Mouse (Mus musculus): ENCODE measurements around the gene Cfap221. TPM values are rescaled to one million over a fixed set of nuclear protein-coding genes. Genes with fewer than 3 reads are reported as not detected.
A peak's percentile ranks its signal among the peaks of the same experiment; 100 is the strongest.

Cfap221 gene
- polyA plus RNA-seq, 1 experiment from 2014 or later, result not detected

DNA sequence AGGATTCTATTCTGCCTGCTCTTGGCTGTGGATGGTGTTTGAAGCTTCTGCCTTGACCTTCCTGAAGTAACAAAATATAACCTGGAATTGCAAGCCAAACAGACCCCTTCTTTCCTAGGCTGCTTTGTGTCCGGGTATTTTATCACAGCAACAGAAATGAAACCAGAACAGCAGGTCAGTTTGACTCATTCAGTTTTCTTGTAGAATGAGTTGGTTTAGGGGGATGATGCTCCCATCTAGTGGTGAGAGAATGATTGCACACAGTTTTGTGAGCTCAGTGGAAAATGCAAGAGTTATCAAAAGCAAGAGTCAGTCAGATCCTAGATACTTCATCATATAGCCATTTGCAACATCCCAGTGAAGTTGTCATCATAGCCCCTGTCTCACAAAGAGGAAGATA, 67.3 kb downstream of the Cfap221 start:
- Histone ChIP-seq H3K9me3 (replicated peaks) (0 out of 2 replicates have a peak, but pooled peaks cover 2% of the 10 kb centered on the region), H3K27ac (no peak overlapping the region), H3K9ac (no peak overlapping the region), H3K27me3 (replicated peaks) (0 out of 2 replicates have a peak, but pooled peaks cover 4% of the 10 kb centered on the region), H3K36me3 (no peaks in the 10 kb centered on the region), H3K4me3 (no peak overlapping the region), H3K4me1 (no peaks in the 10 kb centered on the region), H3K4me2 (no peak overlapping the region)
- 28% methylated on average over 1 of the region's 1 CpGs for WGBS (ENCODE audit: insufficient replicate concordance)
- ATAC-seq, result no peak

DNA sequence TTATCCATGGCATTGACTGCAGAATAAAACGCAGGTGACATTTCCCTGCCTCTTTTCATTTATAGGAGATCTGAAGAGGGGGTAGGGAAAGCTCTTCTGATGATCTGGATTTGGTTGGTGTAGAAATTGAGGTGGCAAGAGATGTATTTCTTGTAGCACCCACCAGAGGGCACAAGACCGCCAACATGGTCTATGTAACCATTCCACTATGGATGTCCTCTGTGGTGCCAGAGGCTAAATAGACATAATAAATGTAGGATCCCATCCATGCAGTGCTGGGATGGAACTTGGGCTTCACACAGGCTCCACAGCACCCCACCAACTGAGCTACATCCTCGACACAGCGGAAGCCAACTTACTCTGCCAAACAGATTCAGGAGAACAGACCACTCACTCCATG, 77.7 kb downstream of the Cfap221 start:
- Histone ChIP-seq H3K4me1 (peaks cover 12% of the 10 kb centered on the region; the same call in 1 of the 2 replicates), H3K4me2 (no peak overlapping the region), H3K27me3 (replicated peaks) (no peaks in the 10 kb centered on the region), H3K36me3 (no peaks in the 10 kb centered on the region), H3K27ac (no peak overlapping the region), H3K9ac (no peak overlapping the region), H3K4me3 (no peak overlapping the region), H3K9me3 (replicated peaks) (no peaks in the 10 kb centered on the region)
- WGBS (ENCODE audit: insufficient replicate concordance), result 46% methylated on average over 4 of the region's 4 CpGs
- no peak for ATAC-seq

DNA sequence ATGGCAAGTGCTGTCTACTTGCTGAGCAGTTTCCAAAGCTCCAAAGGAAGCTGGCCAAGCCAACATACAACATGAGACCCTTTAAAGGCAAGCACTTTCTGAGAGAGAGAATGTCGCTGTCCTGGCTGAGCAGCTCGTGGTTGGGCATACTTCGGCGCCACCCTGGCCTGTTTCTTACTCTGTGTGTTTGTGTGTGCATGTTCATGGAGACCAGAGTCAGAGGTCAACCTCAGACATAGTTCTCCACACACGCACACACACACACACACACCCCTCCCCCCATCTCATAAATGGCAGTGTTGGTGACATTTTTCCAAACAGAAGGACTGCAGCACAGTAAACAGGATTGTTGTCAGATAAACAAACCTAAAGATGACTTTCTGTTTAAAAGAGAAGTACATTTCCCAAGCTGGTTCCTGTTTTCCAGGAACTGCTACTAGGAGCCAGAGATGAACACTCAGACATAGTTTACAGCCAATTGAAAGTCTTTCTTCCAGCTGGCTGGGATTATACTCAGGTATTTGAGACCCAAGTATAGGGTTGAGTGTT, 80.1 kb downstream of the Cfap221 start:
- Histone ChIP-seq H3K9me3 (replicated peaks) (no peaks in the 10 kb centered on the region), H3K27me3 (replicated peaks) (no peaks in the 10 kb centered on the region), H3K9ac (no peak overlapping the region), H3K36me3 (no peaks in the 10 kb centered on the region), H3K4me2 (no peak overlapping the region), H3K27ac (no peak overlapping the region), H3K4me3 (no peak overlapping the region), H3K4me1 (peaks cover 26% of the 10 kb centered on the region)
- ATAC-seq, result no peak
- WGBS (ENCODE audit: insufficient replicate concordance), result 69% methylated on average over 5 of the region's 5 CpGs

DNA sequence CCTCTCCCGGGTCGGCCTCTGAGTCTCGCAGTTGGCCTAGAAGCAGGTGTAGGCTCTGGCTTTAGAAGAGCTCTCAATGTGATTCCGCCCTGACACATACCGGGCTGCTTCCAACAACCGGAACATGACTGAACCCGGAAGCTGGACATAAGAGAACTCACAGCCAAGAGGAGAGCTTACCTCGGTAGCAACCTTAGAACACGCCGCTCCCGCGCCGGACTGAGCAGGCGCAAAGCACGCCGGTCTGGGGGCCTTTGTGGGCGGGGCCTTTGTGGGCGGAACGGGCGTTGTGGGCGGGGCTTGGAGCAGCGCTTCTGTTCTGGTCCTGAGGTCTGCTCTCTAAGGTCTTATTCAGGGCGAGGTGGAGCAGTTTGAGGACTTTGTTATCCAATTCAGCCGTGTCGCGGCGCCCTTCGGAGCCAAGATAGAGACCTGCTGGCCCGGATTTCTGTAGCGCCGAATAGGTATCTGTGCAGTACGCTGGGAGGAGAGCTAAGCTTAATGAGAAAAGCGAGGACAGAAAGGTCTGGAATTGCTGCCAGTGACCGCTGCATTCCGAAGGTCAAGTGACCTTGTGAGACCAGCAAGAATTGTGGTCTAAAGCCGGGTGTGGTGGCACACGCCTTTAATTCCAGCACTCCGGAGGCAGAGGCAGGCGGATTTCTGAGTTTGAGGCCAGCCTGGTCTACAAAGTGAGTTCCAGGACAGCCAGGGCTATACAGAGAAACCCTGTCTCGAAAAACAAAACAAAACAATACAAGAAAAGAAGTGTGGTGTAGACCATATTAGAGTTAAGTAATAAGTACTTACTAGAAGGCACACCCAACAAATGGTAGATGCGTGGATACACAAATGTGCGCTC, 83.8 kb downstream of the Cfap221 start, which contains the start of gene Tmem177:
Tmem177 (minus strand) TSS at position 256 of the 862 bp plus-strand sequence.
- H3K4me2 ChIP-seq, result peak within 1 kb of the TSS; percentile 71
- H3K27ac ChIP-seq, result peak within 1 kb of the TSS; percentile 83
- H3K9me3 ChIP-seq (replicated peaks), result no peaks in the 10 kb centered on the region
- 9% methylated on average over 42 of the region's 42 CpGs for WGBS (ENCODE audit: insufficient replicate concordance)
- peaks cover 22% of the 10 kb centered on the region for H3K36me3 ChIP-seq
- H3K4me1 ChIP-seq, result peaks cover 27% of the 10 kb centered on the region
- peak within 1 kb of the TSS; percentile 75 for H3K9ac ChIP-seq
- peak; percentile 95 for ATAC-seq
- no peaks in the 10 kb centered on the region for H3K27me3 ChIP-seq (replicated peaks)
- peak within 1 kb of the TSS; percentile 68 for H3K4me3 ChIP-seq

DNA sequence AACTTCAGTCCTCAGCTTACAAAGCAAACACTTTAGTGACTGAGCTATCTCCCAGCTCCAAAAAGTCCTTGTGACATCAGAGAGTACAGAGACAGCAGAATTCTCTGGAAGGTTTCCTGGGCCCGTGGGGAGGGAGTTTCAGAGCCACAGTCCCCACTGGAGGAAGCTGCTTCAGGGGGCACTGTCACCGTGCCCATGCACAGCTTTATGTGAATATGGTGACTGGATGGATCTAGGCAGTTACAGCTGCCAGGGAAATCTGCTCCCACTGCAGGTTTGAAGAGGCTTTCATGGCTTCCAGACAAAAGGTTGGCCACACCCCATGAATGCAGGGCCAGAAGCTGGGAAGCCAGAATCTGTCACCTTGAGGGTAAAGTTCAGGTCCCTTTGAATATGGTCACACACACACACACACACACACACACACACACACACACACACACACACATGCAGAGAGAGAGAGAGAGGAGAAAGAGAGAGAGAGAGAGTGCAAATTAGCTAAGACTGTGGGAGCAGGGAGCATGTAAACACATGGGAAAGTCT, 89.8 kb downstream of the Cfap221 start:
- Histone ChIP-seq H3K36me3 (peaks cover 22% of the 10 kb centered on the region), H3K27me3 (replicated peaks) (no peaks in the 10 kb centered on the region), H3K4me3 (no peak overlapping the region), H3K4me2 (no peak overlapping the region), H3K9ac (no peak overlapping the region), H3K9me3 (replicated peaks) (no peaks in the 10 kb centered on the region), H3K27ac (no peak overlapping the region), H3K4me1 (peaks cover 6% of the 10 kb centered on the region)
- ATAC-seq, result no peak
- 63% methylated on average over 2 of the region's 2 CpGs for WGBS (ENCODE audit: insufficient replicate concordance)

DNA sequence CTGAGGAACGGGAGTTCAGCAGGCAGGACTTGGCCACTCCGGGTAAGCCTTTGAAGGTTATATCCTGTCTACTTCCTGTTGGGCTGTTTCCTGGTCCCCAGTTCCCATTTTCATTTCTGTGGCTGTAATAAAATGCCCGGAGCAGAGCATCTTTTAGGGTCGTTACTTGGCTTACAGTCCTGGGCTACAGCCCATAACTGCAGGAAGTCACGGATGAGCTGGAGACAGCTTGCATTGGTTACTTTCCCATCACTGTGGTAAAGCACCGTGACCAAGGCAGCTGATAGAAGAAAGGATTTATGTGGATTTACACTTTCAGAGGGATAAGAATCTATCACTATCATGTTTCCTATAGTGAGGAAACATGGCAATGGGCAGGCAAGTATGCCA, 93.8 kb downstream of the Cfap221 start:
- Histone ChIP-seq H3K36me3 (no peaks in the 10 kb centered on the region), H3K9me3 (replicated peaks) (no peaks in the 10 kb centered on the region), H3K4me1 (no peaks in the 10 kb centered on the region), H3K4me3 (no peak overlapping the region), H3K27ac (no peak overlapping the region), H3K9ac (no peak overlapping the region), H3K4me2 (no peak overlapping the region), H3K27me3 (replicated peaks) (no peaks in the 10 kb centered on the region)
- no peak for ATAC-seq
- 41% methylated on average over 6 of the region's 6 CpGs for WGBS (ENCODE audit: insufficient replicate concordance)

DNA sequence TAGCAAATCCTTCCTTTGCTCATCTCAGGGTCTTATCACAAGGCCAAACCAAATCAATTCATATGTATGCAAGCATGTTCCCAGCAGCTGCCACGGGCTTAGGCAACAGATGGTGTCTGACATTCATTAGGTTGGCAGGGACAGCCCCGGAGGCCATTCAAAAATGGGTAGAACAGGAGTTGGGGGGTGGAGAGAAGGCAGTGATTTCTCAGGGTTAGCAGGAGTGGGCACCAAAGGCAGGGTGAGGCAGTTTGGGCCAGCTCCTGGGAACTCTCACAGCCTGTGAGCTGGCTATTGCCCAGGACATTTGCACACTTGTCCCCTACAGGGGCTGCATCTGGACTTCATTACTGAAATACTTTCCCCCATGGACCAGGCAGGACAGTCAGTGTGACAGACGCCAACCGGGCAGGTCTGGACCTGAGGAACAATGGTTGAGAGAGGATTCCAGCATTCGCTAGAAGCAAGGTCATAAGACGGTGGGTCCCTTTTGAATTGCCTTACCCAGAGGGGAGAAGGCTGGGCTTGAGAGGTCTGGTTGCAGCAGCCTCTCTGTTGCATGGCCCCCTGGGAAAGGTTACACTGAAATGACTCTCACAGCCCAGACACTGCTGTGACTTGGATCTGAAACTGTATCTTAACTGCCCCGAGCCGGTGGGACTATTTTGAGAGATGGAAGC, 94.3 kb downstream of the Cfap221 start:
- no peaks in the 10 kb centered on the region for H3K9me3 ChIP-seq (replicated peaks)
- H3K4me1 ChIP-seq, result no peaks in the 10 kb centered on the region
- ATAC-seq, result no peak
- WGBS (ENCODE audit: insufficient replicate concordance), result 55% methylated on average over 8 of the region's 8 CpGs
- H3K4me3 ChIP-seq, result no peak overlapping the region
- H3K36me3 ChIP-seq, result no peaks in the 10 kb centered on the region
- no peaks in the 10 kb centered on the region for H3K27me3 ChIP-seq (replicated peaks)
- no peak overlapping the region for H3K9ac ChIP-seq
- no peak overlapping the region for H3K27ac ChIP-seq
- H3K4me2 ChIP-seq, result no peak overlapping the region

DNA sequence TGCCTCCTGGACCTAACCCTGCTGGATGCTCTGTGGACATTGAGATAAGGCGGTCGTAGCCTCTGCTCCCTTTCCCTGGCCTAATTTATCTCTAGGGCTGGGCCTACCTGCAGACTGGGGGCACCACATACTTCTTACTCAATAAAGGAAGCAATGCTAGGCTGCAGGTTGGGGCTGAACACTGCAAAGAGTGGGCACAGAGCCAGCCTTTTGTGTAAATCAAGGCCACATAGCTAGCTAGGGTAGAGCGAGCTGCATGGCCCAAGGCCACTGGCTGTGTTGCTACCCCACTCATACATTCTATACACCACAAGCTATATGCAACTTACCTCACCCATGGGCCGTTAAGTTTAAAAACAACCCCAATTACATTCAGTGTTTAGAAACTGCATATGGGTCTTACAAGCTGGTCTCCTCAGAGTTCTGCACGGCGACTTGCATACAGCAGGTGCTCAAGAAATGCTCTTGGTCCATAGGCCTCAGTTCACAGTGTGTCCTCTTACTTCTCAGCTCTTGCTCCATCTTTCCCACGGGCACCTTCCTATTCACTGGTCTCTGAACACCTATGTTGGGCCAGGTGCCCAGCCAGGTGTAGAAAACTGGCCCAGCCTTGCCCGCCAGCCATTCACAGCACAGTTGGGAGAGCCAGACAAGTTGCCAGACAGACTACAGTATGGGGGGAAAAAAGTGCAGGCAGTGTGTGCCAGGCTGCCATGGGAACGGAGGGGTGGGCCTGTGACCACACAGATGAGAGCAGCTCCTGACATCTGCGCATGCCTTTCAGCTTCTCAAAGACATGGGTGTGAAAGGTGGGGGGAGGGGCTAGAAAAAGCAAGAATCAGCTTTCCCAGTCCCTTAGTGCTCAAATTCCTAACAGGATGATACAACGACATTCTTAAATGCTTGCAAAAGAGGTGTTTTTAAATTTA, 97.6 kb downstream of the Cfap221 start:
- no peak for ATAC-seq
- 67% methylated on average over 11 of the region's 11 CpGs for WGBS (ENCODE audit: insufficient replicate concordance)
- Histone ChIP-seq H3K27ac (no peak overlapping the region), H3K9ac (no peak overlapping the region), H3K4me1 (no peaks in the 10 kb centered on the region), H3K36me3 (no peaks in the 10 kb centered on the region), H3K4me3 (no peak overlapping the region), H3K9me3 (replicated peaks) (no peaks in the 10 kb centered on the region), H3K27me3 (replicated peaks) (no peaks in the 10 kb centered on the region), H3K4me2 (no peak overlapping the region)

DNA sequence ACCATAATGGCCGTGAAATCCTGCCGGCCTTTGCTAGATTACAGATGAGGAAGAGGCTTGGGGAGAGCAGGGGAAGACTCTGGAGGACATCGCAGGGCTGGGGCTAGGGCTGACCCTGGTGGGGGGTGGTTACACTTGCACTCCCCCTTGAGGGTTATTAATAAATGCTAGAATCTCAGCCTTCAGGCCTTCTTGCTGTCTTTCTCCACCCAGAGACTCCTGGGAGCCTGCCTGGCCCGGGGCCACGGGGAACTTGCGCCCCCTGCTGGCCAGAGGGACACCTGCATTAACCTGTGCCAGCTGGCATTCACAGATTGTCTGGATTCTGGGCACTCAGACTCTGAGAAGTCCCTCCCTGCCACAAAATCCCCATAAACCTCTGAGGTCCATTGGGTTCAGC, 102.1 kb downstream of the Cfap221 start:
- no peaks in the 10 kb centered on the region for H3K27me3 ChIP-seq (replicated peaks)
- H3K4me1 ChIP-seq, result no peaks in the 10 kb centered on the region
- no peak overlapping the region for H3K27ac ChIP-seq
- ATAC-seq, result peak; percentile 49; the same call in 1 of the 2 replicates
- H3K9ac ChIP-seq, result no peak overlapping the region
- no peak overlapping the region for H3K4me3 ChIP-seq
- 35% methylated on average over 6 of the region's 6 CpGs for WGBS (ENCODE audit: insufficient replicate concordance)
- no peaks in the 10 kb centered on the region for H3K36me3 ChIP-seq
- no peak overlapping the region for H3K4me2 ChIP-seq
- no peaks in the 10 kb centered on the region for H3K9me3 ChIP-seq (replicated peaks)

DNA sequence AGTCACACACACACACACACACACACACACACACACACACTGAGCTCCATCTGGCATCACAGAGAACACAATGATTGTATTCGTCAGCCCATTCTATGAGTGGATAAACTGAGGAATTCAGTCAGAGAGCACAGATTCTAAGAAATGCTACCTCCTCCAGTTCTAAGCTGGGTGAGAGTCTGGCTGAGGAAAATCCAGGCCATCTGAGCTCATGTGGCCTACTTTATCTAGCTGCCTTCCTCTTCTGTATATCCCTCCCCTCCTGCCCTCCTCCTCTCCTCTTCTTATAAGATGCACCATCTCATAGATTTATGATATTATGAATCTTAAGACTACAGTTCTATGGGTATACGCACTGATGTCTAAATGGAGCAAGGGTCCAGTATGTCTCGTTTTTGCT, 103.4 kb downstream of the Cfap221 start:
- ATAC-seq, result no peak
- no peak overlapping the region for H3K27ac ChIP-seq
- no peaks in the 10 kb centered on the region for H3K27me3 ChIP-seq (replicated peaks)
- H3K4me2 ChIP-seq, result no peak overlapping the region
- 62% methylated on average over 3 of the region's 3 CpGs for WGBS (ENCODE audit: insufficient replicate concordance)
- no peaks in the 10 kb centered on the region for H3K36me3 ChIP-seq
- H3K9me3 ChIP-seq (replicated peaks), result no peaks in the 10 kb centered on the region
- H3K9ac ChIP-seq, result no peak overlapping the region
- no peak overlapping the region for H3K4me3 ChIP-seq
- H3K4me1 ChIP-seq, result no peaks in the 10 kb centered on the region

DNA sequence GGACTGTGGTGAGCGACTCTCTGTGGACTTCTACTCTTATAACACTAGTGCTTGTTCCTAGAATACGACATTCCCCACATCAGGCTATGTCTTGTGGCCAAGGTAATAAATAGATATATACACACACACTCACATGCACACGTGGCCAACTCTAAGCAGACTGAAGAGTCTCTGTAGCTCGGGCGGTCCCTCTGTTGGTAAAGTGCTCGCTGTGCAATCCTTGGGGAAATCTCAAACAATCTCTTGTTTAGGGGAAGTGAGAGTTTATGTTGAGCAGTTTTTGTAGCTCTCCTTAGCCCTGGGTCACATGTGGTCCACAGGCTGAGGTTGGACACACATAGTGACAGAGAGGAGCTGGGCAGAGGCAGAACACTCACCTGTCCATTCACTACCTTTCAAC, 104.1 kb downstream of the Cfap221 start:
- Histone ChIP-seq H3K9me3 (replicated peaks) (no peaks in the 10 kb centered on the region), H3K27me3 (replicated peaks) (no peaks in the 10 kb centered on the region), H3K27ac (no peak overlapping the region), H3K9ac (no peak overlapping the region), H3K4me1 (no peaks in the 10 kb centered on the region), H3K4me2 (no peak overlapping the region), H3K4me3 (no peak overlapping the region), H3K36me3 (no peaks in the 10 kb centered on the region)
- no peak for ATAC-seq
- WGBS (ENCODE audit: insufficient replicate concordance), result 62% methylated on average over 6 of the region's 6 CpGs
